Mouse (Mus musculus): ENCODE data around the gene Cd6.

DNA sequence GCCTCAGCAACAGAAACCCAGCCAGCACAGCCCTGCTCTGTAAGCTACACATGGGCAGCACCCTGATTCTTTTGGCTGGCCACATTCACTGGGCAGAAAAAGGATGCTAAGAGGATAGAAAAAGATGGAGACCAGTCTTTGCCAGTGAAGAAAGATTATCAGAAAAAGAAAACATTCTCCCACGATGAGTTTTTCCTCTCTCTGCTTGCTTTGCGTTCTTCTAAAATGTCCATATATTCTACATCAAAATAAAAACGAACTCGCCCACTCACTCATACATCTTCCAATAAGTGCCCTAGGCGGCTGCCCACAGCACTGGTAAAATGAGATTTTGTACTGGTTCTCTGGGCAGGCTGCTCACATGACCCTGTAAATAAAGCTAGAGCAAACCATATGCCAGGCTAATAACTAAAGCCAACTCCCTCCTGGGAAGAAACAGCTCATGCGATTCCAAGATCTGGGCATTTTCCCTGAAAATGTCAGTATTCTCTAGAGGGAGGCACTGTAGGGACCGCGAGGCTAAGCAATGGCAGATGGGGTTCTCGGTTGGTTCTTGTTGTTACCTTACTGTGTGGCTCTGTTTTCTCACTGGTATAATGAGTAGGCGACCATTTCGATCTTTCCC is 24.1 kb downstream of the Cd6 start:
- TF ChIP-seq CTCF (IDR thresholded peaks at IDR 0.05; ENCODE audit: insufficient read depth, low read depth, low read length) (no peak), POLR2A (IDR thresholded peaks at IDR 0.05; ENCODE audit: insufficient read depth, low read depth, low read length) (no peak)
